Mouse (Mus musculus) gastrocnemius, postnatal 14 days (tissue): Measurements from ENCODE around the gene Cdc37l1. TPM values are rescaled to one million over a fixed set of nuclear protein-coding genes. Genes with fewer than 3 reads are reported as not detected.

ENCODE experiments used
- DNase-seq: peaks from one replicate; pipeline ENCODE4 v3.0.0; 2021; ENCODE audit warnings: mixed read lengths
- intact Hi-C: fragments of 180-260 bp; cut with DNase I; formaldehyde crosslinking; loops from one replicate; pipeline ENCODE4 v1.15.1; 2025; ENCODE audit warnings: low total_unique reads
- total RNA-seq, 2 experiments: library from RNA; stranded (reverse); gene quantifications; 2 replicates each; pipeline ENCODE4 v1.2.3; 2021

Gene Cdc37l1
- total RNA-seq, 2 experiments from 2014 or later, result 26.6 to 33.8 TPM

DNA sequence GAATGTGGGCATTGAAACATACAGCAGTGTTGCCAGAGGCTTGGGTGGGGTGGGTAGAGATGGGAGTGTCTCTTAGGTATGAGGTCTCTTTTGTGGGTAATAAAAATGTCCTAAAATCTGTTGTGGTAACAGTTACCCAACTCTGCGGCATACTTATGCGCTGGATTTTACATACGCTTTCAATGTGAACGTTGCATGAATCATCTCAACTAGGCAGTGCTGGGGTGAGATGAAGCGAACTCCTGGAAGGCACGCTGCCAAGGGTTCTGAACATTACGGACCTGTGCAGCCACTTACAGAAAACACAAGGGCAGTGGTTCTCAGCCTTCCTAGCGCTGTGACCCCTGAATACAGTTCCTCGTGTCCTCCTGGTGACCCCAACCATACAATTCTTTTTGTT, 52.5 kb downstream of the Cdc37l1 start:
- intact Hi-C loops, result loop anchor here (10.0 kb wide), 1 partner anchor 48 kb away; the partner anchor contains the start of gene Cdc37l1
- no peak for DNase-seq

DNA sequence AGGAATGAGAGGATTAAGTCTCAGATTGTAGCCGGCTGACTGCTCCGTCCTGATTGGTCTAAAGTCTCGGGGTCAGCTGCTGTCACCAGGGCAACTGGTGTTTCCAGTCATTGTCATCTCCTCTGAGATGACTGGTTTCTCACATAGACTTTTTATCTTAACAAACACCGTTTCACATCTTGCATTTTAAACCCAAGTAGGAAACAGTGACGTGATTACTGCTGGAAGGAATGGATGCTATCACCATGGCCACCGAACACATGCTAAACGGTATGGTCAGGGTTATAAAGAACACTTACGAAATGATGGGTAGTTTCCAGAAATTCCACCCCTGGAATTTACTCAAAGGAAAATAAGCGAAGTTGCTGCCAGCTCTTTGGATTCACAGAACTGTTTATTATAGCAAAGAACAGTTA, 54.2 kb downstream of the Cdc37l1 start:
- DNase-seq, result no peak
- intact Hi-C loops, result loop anchor here (10.0 kb wide), 1 partner anchor 50 kb away; the partner anchor contains the start of gene Cdc37l1

DNA sequence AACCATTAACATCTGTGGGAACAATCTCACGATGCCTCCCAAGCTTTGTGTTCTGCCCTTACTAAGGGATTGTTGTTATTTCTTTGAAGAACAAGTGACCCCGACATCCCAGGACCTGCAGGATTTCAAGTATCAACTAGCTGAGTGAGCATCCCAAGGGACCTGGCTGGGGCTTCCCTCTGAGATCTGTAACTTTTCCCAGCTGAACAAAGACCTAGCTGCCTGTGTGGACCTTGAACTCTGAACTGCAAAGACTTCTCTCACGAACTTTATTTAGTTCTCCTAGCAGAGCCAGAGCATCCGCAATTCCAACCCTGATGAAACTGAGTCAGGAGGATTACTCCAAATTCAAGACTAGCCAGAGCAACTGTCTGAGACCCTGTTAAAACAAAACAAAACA, 55.2 kb downstream of the Cdc37l1 start:
- intact Hi-C loops, result loop anchor here (10.0 kb wide), 1 partner anchor 51 kb away; the partner anchor contains the start of gene Cdc37l1
- DNase-seq, result no peak

DNA sequence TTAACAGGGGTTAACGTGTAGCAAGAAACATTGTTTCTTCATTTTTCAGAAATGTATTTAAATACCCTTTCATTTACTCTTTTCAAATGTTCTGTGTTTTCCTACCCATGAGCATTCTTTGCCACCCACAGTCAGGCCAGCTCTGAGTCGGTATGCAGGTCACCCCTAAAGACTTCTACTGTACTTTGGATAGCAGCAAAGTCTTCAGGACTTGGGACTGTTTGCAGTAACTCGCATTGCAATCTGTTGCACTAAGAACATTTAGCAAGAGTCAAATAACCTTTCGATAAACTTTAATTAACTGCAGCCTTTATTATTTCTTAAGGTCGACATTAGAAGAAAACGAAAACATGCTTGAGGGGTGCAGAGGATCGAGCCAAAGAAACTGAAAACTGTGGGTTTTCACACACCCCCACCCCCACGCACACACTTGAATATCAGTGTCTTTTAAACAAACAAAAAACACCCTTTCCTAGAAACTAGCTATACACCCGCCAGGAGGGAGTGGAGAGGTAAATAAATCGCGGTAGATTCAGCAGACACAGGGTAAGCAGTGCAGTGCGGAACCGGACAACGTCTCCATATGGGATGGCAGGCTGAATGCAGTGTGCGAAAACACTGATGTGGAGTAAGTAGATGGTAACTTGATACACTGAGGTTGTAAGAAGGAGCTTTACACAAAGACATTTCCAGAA, 56.0 kb downstream of the Cdc37l1 start:
- intact Hi-C loops, result loop anchor here (10.0 kb wide), 1 partner anchor 51 kb away; the partner anchor contains the start of gene Cdc37l1
- no peak for DNase-seq

DNA sequence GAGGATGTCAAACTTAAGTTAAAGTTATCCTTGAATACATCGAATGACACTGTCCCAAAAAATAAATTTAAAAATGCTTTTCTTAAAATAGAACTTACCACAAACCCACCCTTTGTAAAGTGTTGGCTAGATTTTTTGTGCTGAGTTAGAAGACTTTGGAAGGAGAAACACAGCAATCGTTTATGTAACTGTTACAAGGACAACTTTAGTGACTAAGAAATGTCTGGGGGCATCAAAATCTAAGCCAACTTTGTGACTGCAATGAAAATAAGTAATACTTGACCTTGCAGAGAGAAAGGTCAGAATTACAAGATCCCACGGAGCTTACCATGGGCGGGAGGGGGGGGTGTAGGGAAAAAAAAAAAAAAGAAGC, 56.8 kb downstream of the Cdc37l1 start:
- intact Hi-C loops, result loop anchor here (10.0 kb wide), 1 partner anchor 52 kb away; the partner anchor contains the start of gene Cdc37l1
- no peak for DNase-seq

DNA sequence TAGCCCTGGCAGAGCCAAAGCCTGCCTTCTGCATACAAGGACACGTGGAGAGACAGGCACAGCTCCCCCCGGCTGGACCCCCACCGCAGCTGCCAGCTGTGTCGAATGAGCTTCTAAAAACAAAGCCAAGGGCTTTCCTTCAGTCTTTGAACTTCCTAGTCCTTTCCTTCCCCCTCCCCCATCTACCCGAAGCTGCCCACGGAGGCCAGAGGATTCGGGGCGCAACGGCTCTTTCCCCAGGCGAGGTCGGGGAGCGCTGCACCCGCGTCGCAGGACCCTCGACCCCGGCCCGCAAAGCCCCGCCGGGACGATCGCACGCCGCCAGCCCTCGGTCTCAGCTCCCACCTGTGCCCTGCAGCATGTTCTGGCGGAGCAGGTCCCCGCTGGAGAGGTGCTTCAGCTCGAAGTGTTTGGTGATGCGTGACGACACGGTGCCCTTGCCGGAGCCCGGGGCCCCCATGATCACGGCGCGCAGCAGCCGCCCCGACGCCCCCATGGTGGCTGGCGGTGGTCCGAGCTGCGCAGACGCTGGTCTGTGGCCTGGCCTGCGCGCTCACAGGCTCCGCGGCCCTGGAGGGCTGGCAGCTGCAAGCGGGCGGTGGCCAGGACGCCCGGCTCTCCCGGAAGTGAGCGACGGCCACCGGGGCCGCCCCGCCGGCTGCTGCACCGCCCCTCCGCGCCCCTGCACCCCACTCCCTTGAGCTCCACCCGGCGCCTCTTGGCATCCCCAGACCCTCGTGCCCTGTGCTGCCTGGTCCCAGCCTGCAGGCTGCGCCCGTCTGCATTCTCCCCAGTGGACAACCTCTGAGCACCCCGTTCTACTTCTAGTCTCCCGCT, 57.4 kb downstream of the Cdc37l1 start, which contains the start of gene Ak3:
Gene Ak3 (minus strand): TSS at position 628 of the 837 bp plus-strand sequence.
- peak; percentile 86 for DNase-seq
- intact Hi-C loops, result loop anchor here (10.0 kb wide), 1 partner anchor 53 kb away; the partner anchor contains the start of gene Cdc37l1

DNA sequence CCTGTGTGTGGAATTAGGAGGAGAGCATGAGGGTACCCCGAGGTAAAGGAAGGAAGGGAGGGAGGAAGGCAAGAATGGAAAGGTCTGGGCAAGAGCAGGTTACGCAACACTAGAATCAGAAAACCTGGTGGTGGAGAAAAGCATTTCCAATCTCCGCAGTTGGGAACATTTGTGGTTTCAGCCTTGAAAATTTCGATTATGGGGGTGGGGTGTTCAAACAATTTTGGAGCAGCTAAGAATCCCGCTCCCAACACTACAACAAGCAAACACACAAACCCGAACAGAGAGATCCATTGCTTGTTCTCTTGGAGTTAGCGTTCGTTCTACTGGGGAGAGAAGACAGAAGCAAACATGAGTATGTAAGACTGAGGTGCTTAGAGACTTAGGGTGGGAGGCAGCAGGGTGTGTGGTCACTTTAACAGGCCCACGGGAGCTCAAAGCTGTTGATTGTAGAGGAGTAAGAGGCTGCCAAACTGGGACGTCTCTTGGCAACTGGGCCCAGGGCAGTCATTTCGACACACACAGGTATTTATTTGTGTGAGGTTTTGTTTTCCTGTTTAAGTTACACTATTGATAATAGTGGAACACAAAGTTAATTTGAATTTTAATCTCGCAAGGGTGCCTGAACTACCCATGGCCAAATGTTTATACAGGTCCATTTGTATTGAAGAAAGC, 59.4 kb downstream of the Cdc37l1 start:
- DNase-seq, result no peak
- intact Hi-C loops, result loop anchor here (10.0 kb wide), 1 partner anchor 55 kb away; the partner anchor contains the start of gene Cdc37l1

DNA sequence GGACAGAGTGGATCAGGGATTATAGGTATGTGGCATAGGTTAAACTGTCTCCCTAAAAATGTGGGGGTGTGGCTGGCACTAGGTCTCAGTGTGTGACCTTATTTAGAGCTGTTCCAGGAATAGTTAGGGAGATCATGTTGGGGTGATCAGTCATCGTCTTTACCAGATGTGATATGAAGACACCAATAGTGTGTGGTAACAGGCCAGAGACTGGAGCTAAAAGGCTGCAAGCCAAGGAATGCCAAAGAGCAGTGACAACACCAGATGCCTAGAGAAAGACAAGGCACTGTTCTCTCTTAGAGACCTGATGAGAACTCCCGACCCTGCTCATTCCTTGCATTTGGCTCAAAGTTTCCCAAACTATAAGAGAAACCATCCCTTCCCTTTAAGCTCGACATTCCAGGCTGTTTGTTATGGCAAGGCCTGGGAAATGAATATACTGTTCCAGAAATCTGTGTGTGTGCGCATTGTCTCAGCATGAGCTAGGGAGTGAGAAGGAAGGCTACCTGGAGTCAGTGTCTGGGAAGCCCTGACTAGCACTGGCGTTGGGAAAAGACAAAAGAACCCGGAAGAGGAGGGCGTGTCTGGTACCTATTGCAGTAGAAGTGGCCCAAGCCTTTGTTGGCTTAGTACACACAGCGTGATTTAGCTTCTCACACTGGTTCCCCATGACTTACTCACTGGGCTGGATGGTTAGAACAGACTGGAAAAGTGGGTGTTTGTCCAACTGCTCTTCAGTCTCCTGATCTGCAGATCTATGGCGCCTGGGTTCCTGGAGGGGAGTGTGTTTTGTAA, 60.2 kb downstream of the Cdc37l1 start:
- intact Hi-C loops, result no loop called here
- no peak for DNase-seq

DNA sequence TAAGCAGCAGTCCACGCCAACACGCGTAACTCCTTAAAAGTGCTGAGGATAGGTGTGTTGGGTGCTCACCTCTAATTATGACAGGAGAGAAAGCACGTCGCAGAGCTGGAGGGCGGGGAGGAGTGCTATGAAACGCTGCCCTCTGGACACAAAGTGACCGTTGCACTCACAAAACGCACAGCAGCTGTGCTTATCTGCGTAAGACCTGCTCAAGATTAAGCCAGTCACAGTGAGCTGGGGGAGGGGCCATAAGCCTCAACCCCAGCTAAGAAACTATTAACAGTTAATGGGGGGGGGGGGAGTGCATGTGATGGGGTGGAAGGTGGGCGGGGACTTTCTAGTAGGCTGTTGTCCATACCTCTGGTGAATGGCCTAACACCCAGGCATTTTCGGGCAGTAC, 62.6 kb downstream of the Cdc37l1 start:
- intact Hi-C loops, result no loop called here
- no peak for DNase-seq

DNA sequence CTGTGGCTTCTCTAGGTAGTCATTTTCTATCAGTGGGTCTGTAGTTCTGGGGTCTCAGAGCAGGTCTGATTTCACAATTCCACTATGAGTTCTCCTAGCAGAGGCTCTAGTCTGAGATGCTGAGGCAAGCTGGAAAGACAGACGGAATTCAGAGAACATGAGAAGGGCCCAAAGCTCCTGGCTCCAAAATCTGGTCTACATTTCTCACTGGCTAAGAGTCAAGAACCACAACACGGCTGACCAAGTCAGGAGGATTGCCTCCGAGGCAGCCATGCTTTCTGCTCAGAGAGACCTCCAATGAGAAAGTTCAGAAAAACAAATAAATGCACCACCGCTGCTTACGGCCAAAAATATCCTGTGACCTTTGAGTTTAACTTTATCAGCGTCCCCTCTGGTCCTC, 64.4 kb downstream of the Cdc37l1 start:
- intact Hi-C loops, result no loop called here
- DNase-seq, result peak; percentile 37

DNA sequence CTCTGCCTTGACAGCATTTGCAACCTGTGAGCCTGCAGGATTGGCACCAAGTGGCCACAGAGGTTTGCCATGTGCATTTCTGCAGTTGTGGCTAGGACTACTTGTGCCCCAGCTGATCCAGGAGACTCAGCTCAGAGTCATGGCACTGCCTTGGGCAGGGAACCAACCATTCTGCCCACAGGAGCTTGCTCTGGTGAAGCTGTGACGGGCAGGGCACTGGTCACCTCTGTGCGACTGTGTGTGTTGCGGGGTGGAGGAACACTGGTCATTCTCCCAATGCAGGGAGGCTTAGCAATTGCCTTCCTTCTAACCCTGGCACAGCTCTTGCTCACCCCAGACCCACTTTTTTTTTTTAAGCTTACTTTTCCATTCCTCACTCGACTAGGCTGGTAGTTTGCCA, 65.3 kb downstream of the Cdc37l1 start:
- no peak for DNase-seq
- intact Hi-C loops, result no loop called here

DNA sequence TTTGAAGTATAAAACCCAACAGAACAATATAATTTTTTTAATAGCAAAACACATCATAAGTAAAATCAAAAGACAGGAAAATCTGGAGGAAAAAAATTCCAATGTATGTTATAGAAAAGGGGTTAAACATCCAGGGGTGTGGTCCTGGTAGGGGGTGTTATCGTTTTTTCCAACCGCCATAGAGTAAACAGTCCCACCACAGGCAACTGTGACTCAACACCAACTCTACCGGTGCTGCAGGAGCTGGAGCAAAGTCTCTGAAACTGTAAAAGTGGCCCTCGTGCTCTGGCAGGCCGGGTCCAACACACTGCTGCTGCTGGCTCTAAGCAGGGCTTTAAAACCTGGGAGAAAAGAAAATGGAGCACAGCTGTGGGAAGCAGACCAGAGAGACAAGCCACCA, 68.6 kb downstream of the Cdc37l1 start:
- intact Hi-C loops, result no loop called here

DNA sequence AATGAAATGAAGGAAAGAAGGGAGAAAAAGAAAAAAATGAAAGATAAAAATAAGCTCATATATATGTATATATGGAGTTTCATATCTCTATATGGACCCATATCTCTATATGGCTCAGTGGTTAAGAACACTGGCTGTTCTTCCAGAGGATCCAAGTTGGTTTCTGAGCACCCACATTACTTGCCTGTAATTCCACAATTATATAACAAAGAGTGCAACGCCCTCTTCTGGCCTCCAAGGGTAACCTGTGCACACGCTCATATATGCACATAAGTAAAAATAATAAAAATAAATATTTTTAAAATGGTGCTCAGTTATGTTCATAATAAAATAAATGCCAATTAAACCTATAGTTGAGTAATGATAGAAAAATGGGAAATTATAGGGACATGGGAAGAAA, 69.5 kb downstream of the Cdc37l1 start:
- DNase-seq, result no peak

More for the DNA sequence above, 68.6 kb downstream of the Cdc37l1 start:
- DNase-seq, result no peak

DNA sequence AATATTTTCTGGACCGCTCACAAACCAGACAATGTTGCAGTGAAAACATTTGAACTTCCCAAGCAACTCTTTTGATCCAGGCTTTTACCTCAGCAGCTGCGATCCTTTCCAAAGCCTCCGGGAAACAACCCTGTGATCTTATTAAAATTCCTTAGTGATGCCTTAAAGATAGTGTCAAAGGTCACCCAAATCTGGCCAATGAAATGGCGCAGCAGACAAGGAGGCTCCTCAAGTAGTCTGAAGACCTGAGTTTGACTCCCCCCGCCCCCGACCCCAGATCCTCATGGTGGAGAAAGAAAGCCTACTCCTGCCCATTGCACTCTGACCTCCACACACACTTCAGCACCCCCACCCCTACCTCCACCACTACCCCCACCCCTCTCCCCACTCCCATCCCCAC, 70.1 kb downstream of the Cdc37l1 start:
- intact Hi-C loops, result loop anchor here (10.0 kb wide), 1 partner anchor 295 kb away; no protein-coding TSS in a partner anchor
- no peak for DNase-seq

More for the DNA sequence above, 69.5 kb downstream of the Cdc37l1 start:
- intact Hi-C loops, result loop anchor here (10.0 kb wide), 1 partner anchor 295 kb away; no protein-coding TSS in a partner anchor

DNA sequence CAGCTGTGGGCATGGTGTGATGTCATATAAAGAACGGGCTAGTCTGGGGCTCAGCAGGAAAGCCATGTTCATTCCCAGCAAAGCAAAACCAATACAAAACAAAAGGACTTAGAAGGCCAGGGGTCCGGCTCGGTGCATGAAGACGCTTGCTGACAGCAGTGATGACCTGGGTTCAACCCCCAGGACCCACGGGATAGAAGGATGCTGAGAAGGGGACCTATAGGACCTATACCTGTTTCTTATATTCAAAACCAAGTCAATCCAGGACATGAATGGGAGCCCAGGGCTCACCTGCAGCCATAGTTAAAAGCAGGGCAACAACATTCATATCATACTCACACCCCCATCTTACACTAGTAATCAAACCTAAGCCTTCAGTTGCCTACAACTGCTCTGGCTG, 72.9 kb downstream of the Cdc37l1 start:
- intact Hi-C loops, result loop anchor here (10.0 kb wide), 1 partner anchor 292 kb away; no protein-coding TSS in a partner anchor
- DNase-seq, result no peak

DNA sequence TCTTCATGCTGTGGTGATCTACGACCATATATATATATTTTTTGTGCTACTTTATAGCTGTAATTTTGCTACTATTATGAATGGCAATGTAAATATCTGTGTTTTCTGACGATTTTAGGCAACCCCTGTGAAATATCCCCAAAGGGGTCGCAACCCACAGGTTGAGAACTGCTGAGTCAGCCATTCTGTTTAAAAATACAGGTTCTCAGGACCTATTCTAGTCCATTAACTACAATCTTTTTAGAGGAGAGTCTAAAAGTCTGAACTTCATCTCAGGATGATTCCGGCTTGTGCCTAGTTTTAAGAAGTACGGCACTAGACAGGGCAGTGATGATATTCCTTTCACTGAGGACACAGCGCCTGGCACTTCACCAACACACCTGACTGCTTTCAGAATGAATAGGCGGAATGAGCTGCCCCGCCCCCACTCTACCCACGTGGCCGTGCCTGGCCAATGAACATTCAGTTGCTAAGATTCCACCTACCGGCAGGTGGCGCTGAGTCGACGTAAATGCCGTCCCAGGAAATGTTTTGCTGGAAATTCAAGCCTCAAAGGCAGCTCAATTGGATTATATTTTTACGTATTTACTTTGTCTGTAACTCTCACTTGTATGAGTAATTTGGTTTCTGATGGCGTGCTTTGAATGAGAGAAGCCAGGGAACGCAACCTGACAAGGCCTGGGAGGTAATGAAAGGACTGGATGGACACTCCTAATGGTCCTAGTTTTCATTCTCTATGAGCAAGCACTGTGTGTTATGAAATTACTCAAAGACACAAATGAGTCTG, 73.6 kb downstream of the Cdc37l1 start:
- intact Hi-C loops, result loop anchor here (10.0 kb wide), 1 partner anchor 291 kb away; no protein-coding TSS in a partner anchor

DNA sequence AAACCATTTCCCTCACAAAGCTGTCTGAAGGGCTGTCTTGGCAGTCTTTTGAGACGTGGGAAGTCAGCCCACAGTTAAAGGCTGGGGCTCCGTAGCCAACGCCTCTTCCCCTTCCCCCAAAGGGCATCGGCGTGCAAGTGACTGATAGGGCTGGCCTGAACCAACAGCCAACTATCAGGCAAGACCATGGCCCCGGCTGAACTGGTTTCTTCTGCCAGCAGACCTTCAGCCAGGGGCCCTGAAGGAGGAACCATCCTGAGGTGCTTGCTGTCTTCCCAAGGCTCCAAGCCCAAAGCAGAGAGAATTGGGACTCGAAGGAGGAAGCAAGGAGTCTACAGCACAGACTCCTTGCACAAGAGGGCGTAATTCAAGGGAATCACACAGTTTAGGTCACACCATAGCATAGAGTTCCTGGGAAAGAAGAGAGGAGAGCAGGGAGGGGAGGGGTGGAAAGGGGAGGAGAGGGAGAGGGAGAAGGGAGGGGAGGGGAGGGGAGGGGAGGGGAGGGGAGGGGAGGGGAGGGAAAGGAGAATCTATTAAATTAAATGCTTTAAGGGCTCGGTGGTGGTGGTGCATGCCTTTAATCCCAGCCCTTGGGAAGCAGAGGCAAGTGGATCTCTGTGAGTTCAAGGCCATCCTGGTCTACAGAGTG, 74.4 kb downstream of the Cdc37l1 start:
- DNase-seq, result peak; percentile 46
- intact Hi-C loops, result loop anchor here (10.0 kb wide), 1 partner anchor 290 kb away; no protein-coding TSS in a partner anchor

More for the DNA sequence above, 73.6 kb downstream of the Cdc37l1 start:
- DNase-seq, result peak; percentile 90
